ENCODE assay signal across 16 mouse cellular contexts in genomic region chr2:133994337-133994736, GRCm38 (mm10).
DNase-seq lines count a peak whose midpoint lies in the region; ATAC-seq and TF ChIP-seq lines count a peak whose summit lies in the region.
"Had no signal": no experiment of that assay in that cellular context is flagged by ENCODE, and none has a peak within 500 bp of the region (broad histone marks: within the 10 kb centered on the region; RNA-seq: fewer than 3 reads in every experiment).

No protein-coding gene starts in this region.

- no peaks in the 10 kb centered on the region for H3K36me3 ChIP-seq in heart, adult 2 months (ENCODE audit: control insufficient read depth, insufficient read depth, low read length)
- no peaks in the 10 kb centered on the region for H3K36me3 ChIP-seq in heart, embryonic 12.5 days
- no peaks in the 10 kb centered on the region for H3K36me3 ChIP-seq in kidney, embryonic 15.5 days
- H3K36me3 ChIP-seq: hindbrain, embryonic 13.5 days; limb, embryonic 12.5 days had no signal

- H3K9ac ChIP-seq in heart, adult 2 months (ENCODE audit: low read depth, low read length), result no peak overlapping the region
- H3K9ac ChIP-seq in heart, embryonic 12.5 days, result no peak overlapping the region
- H3K9ac ChIP-seq in kidney, embryonic 15.5 days, result no peak overlapping the region
- H3K9ac ChIP-seq: hindbrain, embryonic 13.5 days; limb, embryonic 12.5 days had no signal

- H3K4me1 ChIP-seq in heart, adult 2 months (ENCODE audit: control insufficient read depth, insufficient read depth, low read length), result no peaks in the 10 kb centered on the region
- no peaks in the 10 kb centered on the region for H3K4me1 ChIP-seq in heart, embryonic 12.5 days (replicated peaks)
- no peaks in the 10 kb centered on the region for H3K4me1 ChIP-seq in kidney, embryonic 15.5 days
- H3K4me1 ChIP-seq: hindbrain, embryonic 13.5 days; limb, embryonic 12.5 days had no signal

- TF ChIP-seq EP300 in heart, adult 2 months (IDR thresholded peaks at IDR 0.05; ENCODE audit: insufficient read depth, low read depth, low read length), result no peak

- no peak overlapping the region for H3K27ac ChIP-seq in heart, adult 2 months
- no peak overlapping the region for H3K27ac ChIP-seq in heart, embryonic 12.5 days (ENCODE audit: poor library complexity, severe bottlenecking)
- H3K27ac ChIP-seq in kidney, embryonic 15.5 days, result no peak overlapping the region
- H3K27ac ChIP-seq: hindbrain, embryonic 13.5 days; limb, embryonic 12.5 days had no signal

- no peak for ATAC-seq in heart, embryonic 12.5 days (ENCODE audit: insufficient number of reproducible peaks, low FRiP score)
- no peak for ATAC-seq in kidney, embryonic 15.5 days (replicated peaks; ENCODE audit: low FRiP score)

- WGBS in heart, adult 2 months, result 84% methylated on average over 9 of the region's 9 CpGs
- WGBS in heart, embryonic 12.5 days, result 81% methylated on average over 9 of the region's 9 CpGs
- 89% methylated on average over 9 of the region's 9 CpGs for WGBS in kidney, embryonic 15.5 days

- H3K9me3 ChIP-seq in heart, embryonic 12.5 days (replicated peaks), result no peaks in the 10 kb centered on the region
- H3K9me3 ChIP-seq in kidney, embryonic 15.5 days (replicated peaks), result no peaks in the 10 kb centered on the region
- H3K9me3 ChIP-seq: hindbrain, embryonic 13.5 days; limb, embryonic 12.5 days had no signal

- H3K4me3 ChIP-seq in heart, adult 2 months, result no peak overlapping the region
- H3K4me3 ChIP-seq in heart, embryonic 12.5 days, result no peak overlapping the region
- H3K4me3 ChIP-seq in kidney, embryonic 15.5 days (replicated peaks), result no peak overlapping the region
- H3K4me3 ChIP-seq: erythroblast, embryonic 14.5 days; hindbrain, embryonic 13.5 days; limb, embryonic 12.5 days had no signal

- no peak for TF ChIP-seq CTCF in heart, adult 2 months (IDR thresholded peaks at IDR 0.05)

- no peaks in the 10 kb centered on the region for H3K27me3 ChIP-seq in heart, adult 2 months (ENCODE audit: control insufficient read depth, insufficient read depth, low read length)
- no peaks in the 10 kb centered on the region for H3K27me3 ChIP-seq in heart, embryonic 12.5 days (replicated peaks)
- no peaks in the 10 kb centered on the region for H3K27me3 ChIP-seq in kidney, embryonic 15.5 days
- H3K27me3 ChIP-seq: hindbrain, embryonic 13.5 days; limb, embryonic 12.5 days had no signal

- no peaks in the 10 kb centered on the region for H3K79me2 ChIP-seq in heart, adult 2 months (replicated peaks; ENCODE audit: control insufficient read depth, insufficient read depth, low read length)

- peak; percentile 27 to 32 for DNase-seq in heart, adult 2 months
- peak; percentile 5 for DNase-seq in urinary bladder, postnatal 14 days (ENCODE audit: low spot score)
- no peak for DNase-seq in urinary bladder, postnatal 25 days (ENCODE audit: low spot score)
- DNase-seq in heart, adult 8-10 months (ENCODE audit: low spot score), result peak; percentile 48
- no peak for DNase-seq in frontal cortex, adult 2 months (ENCODE audit: extremely low spot score in 1 of 2, low spot score in 1 of 2)
- DNase-seq in layer of hippocampus, adult 8-10 months (ENCODE audit: low spot score in 2 of 2), result no peak
- DNase-seq: adrenal gland, postnatal 36 days; cerebellum, adult 11 months; kidney, adult 11 months; kidney, postnatal 4 days; lung, adult 18-20 months had no signal

- intact Hi-C loops in heart, adult 2 months (cut with DNase I), result no loop called here

- no peak overlapping the region for H3K4me2 ChIP-seq in heart, embryonic 12.5 days
- no peak overlapping the region for H3K4me2 ChIP-seq in kidney, embryonic 15.5 days
- H3K4me2 ChIP-seq: hindbrain, embryonic 13.5 days; limb, embryonic 12.5 days had no signal

- no peak for TF ChIP-seq POLR2A in heart, adult 2 months (IDR thresholded peaks at IDR 0.05; ENCODE audit: insufficient read depth, low read depth, low read length)

Comparison
In these comparisons a context has a peak if more than half of its experiments do, and no peak if none do; other contexts are left out.
1. DNase-seq: peak in heart, adult 2 months (2 of 2), urinary bladder, postnatal 14 days (single experiment) and heart, adult 8-10 months (single experiment); none in urinary bladder, postnatal 25 days (single experiment), frontal cortex, adult 2 months (0 of 2) and layer of hippocampus, adult 8-10 months (0 of 2).